Mouse (Mus musculus) embryonic fibroblast, embryonic 13.5 days (primary cell): ENCODE measurements around the gene Gm17018.

Source experiments
- CTCF ChIP-seq: IDR thresholded peaks from 2 replicates; pipeline ENCODE4 v1.5.1; 2011; ENCODE audit warnings: mild to moderate bottlenecking, control low read depth, low read length, moderate library complexity, borderline replicate concordance; ENCODE audit not compliant: insufficient read depth
- POLR2A ChIP-seq: IDR thresholded peaks from 2 replicates; pipeline ENCODE4 v1.6.1; 2011; ENCODE audit warnings: low read depth, mild to moderate bottlenecking, control low read depth, low read length, moderate library complexity

GRCm38 (mm10) chr19:45616214-45616518 is 55.8 kb downstream of the Gm17018 start:
- TF ChIP-seq CTCF, result no peak
- TF ChIP-seq POLR2A, result no peak
